8 mouse cellular contexts compared by ENCODE assay signal in the genomic region with DNA sequence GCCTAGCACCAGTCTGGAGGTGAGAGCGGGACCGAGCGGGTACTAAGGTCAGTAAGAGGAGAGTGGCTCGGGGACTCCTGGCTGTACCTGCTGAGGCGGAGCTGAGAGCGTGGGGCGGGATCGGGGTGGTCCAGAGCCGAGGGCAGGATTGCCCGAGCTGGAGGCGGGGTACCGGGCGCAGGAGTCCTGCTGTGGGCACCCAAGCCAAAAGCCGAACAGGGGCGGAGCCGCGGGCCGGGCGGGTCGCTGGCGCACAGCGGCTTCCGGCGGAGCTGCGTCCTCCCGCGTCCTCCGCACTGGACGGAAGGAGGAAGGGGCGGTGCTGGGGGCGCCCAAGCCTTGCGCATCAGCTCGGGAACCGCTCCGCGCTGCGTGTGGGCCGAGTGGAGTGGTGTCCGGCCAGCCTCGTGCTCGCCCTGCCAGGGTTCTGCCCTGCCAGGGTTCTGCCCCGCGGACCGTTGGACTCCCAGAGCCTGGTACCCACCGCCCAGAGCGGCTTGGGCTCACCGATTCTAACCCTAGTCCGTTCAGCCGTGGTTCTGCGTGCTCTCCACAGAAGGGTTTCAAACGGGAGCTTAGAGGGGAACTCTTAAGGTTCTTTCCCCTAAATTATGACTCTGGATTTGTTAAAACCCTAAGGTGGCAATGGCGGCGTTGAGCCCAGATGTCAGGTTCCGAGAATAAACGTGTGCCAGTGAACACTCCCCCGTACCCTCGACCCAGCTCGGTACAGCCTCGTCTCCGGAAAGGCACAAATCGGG. TPM values are rescaled to one million over a fixed set of nuclear protein-coding genes. Genes with fewer than 3 reads are reported as not detected.
DNase-seq lines count a peak whose midpoint lies in the region; ATAC-seq and TF ChIP-seq lines count a peak whose summit lies in the region.

Gene Adprh (minus strand): TSS at position 262 of the 761 bp plus-strand sequence.

- H3K27me3 ChIP-seq in heart, embryonic 10.5 days (ENCODE audit: insufficient read depth, poor library complexity, severe bottlenecking), result peaks cover 5% of the 10 kb centered on the region; the same call in 1 of the 2 replicates
- no peaks in the 10 kb centered on the region for H3K27me3 ChIP-seq in kidney, embryonic 15.5 days

- H3K36me3 ChIP-seq in heart, embryonic 10.5 days, result peaks cover 30% of the 10 kb centered on the region
- H3K36me3 ChIP-seq in kidney, embryonic 15.5 days, result peaks cover 30% of the 10 kb centered on the region

- peak; percentile 97 for ATAC-seq in kidney, embryonic 15.5 days (replicated peaks; ENCODE audit: low FRiP score)
- ATAC-seq in monocyte, adult 5-6 weeks (replicated peaks; ENCODE audit: insufficient number of reproducible peaks, low FRiP score, low TSS enrichment, poor library complexity, severe bottlenecking), result peak; percentile 67

- peaks cover 23% of the 10 kb centered on the region for H3K4me1 ChIP-seq in bone marrow macrophage, adult 2 months (ENCODE audit: control insufficient read depth, insufficient read depth, low read length)
- H3K4me1 ChIP-seq in embryonic fibroblast, embryonic 13.5 days (ENCODE audit: control insufficient read depth, insufficient read depth, low read length), result no peaks in the 10 kb centered on the region
- H3K4me1 ChIP-seq in heart, embryonic 10.5 days, result peaks cover 10% of the 10 kb centered on the region
- peaks cover 15% of the 10 kb centered on the region for H3K4me1 ChIP-seq in kidney, embryonic 15.5 days

- TF ChIP-seq POLR2A in bone marrow macrophage, adult 2 months (IDR thresholded peaks at IDR 0.05; ENCODE audit: borderline replicate concordance, low read depth, low read length), result no peak
- peak; percentile 95 for TF ChIP-seq POLR2A in embryonic fibroblast, embryonic 13.5 days (IDR thresholded peaks at IDR 0.05; ENCODE audit: low read depth, low read length)

- H3K27ac ChIP-seq in bone marrow macrophage, adult 2 months (ENCODE audit: insufficient read depth, low read depth, low read length), result peak within 1 kb of the TSS; percentile 84
- H3K27ac ChIP-seq in embryonic fibroblast, embryonic 13.5 days (ENCODE audit: insufficient read depth, low read length), result peak within 1 kb of the TSS; percentile 82
- peak within 1 kb of the TSS; percentile 98 for H3K27ac ChIP-seq in heart, embryonic 10.5 days
- peak within 1 kb of the TSS; percentile 95 for H3K27ac ChIP-seq in kidney, embryonic 15.5 days

- TF ChIP-seq CTCF in bone marrow macrophage, adult 2 months (IDR thresholded peaks at IDR 0.05; ENCODE audit: low read depth, low read length), result no peak
- TF ChIP-seq CTCF in embryonic fibroblast, embryonic 13.5 days (IDR thresholded peaks at IDR 0.05; ENCODE audit: borderline replicate concordance, insufficient read depth, low read length), result no peak

- H3K4me2 ChIP-seq in kidney, embryonic 15.5 days, result peak within 1 kb of the TSS; percentile 67

- H3K9me3 ChIP-seq in heart, embryonic 10.5 days, result no peaks in the 10 kb centered on the region
- H3K9me3 ChIP-seq in kidney, embryonic 15.5 days (replicated peaks), result no peaks in the 10 kb centered on the region

- WGBS in heart, embryonic 10.5 days, result under 1% methylated on average over 50 of the region's 61 CpGs
- under 1% methylated on average over 60 of the region's 61 CpGs for WGBS in kidney, embryonic 15.5 days

- DNase-seq in 416B (ENCODE audit: low read depth) (peak; percentile 88), liver (peak; percentile 95)
- DNase-seq in heart, embryonic 10.5 days (ENCODE audit: low spot score), result peak; percentile 97
- peak; percentile 89 to 94 for DNase-seq in spleen, postnatal 4 days (ENCODE audit: low spot score in 2 of 2)

- H3K4me3 ChIP-seq in bone marrow macrophage, adult 2 months (ENCODE audit: insufficient read depth, low read length), result peak within 1 kb of the TSS; percentile 86
- peak within 1 kb of the TSS; percentile 72 for H3K4me3 ChIP-seq in embryonic fibroblast, embryonic 13.5 days (ENCODE audit: insufficient read depth, low read length)
- H3K4me3 ChIP-seq in heart, embryonic 10.5 days, result peak within 1 kb of the TSS; percentile 69
- H3K4me3 ChIP-seq in kidney, embryonic 15.5 days (replicated peaks), result peak within 1 kb of the TSS; percentile 75

- H3K9ac ChIP-seq in kidney, embryonic 15.5 days, result peak within 1 kb of the TSS; percentile 85

RNA-seq across cellular contexts. Expression of gene Adprh, which starts in this region (rescaled TPM):
- 32.8 and 38.1 TPM in 2 replicates for polyA plus RNA-seq in bone marrow macrophage, adult 2 months (2012; ENCODE audit: insufficient read depth, insufficient read length, missing spikeins)
- 53.9 and 66.6 TPM in 2 replicates for polyA plus RNA-seq in embryonic fibroblast, embryonic 13.5 days (2011; ENCODE audit: insufficient read length, low read depth, missing spikeins)
- 127 TPM in 2 replicates for polyA plus RNA-seq in heart, embryonic 10.5 days (2016; fragmentation: Nextera tagmentation; extraction: Ambion mirVana)
- 93.2 and 102 TPM in 2 replicates for polyA plus RNA-seq in kidney, embryonic 15.5 days (2015; fragmentation: Nextera tagmentation; extraction: Ambion mirVana)
- 14.6 to 25.9 TPM (median 16.7 TPM) in 3 replicates for total RNA-seq in monocyte, adult 5-6 weeks (2017)

Comparison
In these comparisons a context has a peak if more than half of its experiments do, and no peak if none do; other contexts are left out.
1. Peak in every context shown above with its lines: DNase-seq, ATAC-seq, H3K4me3 ChIP-seq and H3K27ac ChIP-seq.